Mouse (Mus musculus) forebrain, embryonic 12.5 days (tissue): ENCODE measurements around the gene Aox2. TPM values are rescaled to one million over a fixed set of nuclear protein-coding genes. Genes with fewer than 3 reads are reported as not detected.

Experiments used
- ATAC-seq: fragments of 200-750 bp; cut with Nextera tagmentation; 2 replicates; pipeline ENCODE4 v1.8.0; 2017; ENCODE audit warnings: moderate TSS enrichment; ENCODE audit not compliant: low FRiP score
- H3K27ac ChIP-seq: fragments of 300-500 bp; sonication (generic); 2 replicates; pipeline ENCODE4 v1.5.1; 2016; ENCODE audit warnings: mild to moderate bottlenecking
- H3K27me3 ChIP-seq: fragments of 300-500 bp; sonication (generic); 2 replicates; pipeline ENCODE4 v1.6.1; 2016; ENCODE audit warnings: mild to moderate bottlenecking
- H3K36me3 ChIP-seq: fragments of 300-500 bp; sonication (generic); replicated peaks from 2 replicates; pipeline ENCODE4 v1.6.1; 2016; ENCODE audit warnings: mild to moderate bottlenecking
- H3K4me1 ChIP-seq: fragments of 300-500 bp; sonication (generic); 2 replicates; pipeline ENCODE4 v1.6.1; 2016
- H3K4me2 ChIP-seq: fragments of 300-500 bp; sonication (generic); 2 replicates; pipeline ENCODE4 v1.6.1; 2016; ENCODE audit warnings: mild to moderate bottlenecking, moderate library complexity
- H3K4me3 ChIP-seq: fragments of 300-500 bp; sonication (generic); replicated peaks from 2 replicates; pipeline ENCODE4 v1.5.1; 2016; ENCODE audit warnings: mild to moderate bottlenecking
- H3K9ac ChIP-seq: fragments of 300-500 bp; sonication (generic); 2 replicates; pipeline ENCODE4 v1.6.1; 2016; ENCODE audit warnings: mild to moderate bottlenecking
- H3K9me3 ChIP-seq: fragments of 300-500 bp; sonication (generic); 2 replicates; pipeline ENCODE4 v1.6.1; 2016
- WGBS: fragments of 180-500 bp; shearing (Covaris S2); methylation state at CpG from one replicate; pipeline ENCODE4 v1.1.7; 2016; 5-methylcytosine and 5-hydroxymethylcytosine counted together
- polyA plus RNA-seq: library from polyadenylated mRNA; unstranded; fragments of >200 nt; fragmentation: Nextera tagmentation; extraction: Ambion mirVana; gene quantifications from 2 replicates; pipeline ENCODE4 v1.2.1, GENCODE M21; 2016

Aox2 gene
- polyA plus RNA-seq, 1 experiment from 2014 or later, result 0.09 TPM

GRCm38 (mm10) chr1:58395341-58395740, 117.2 kb downstream of the Aox2 start:
- Histone ChIP-seq H3K4me1 (peaks cover 22% of the 10 kb centered on the region), H3K36me3 (peaks cover 55% of the 10 kb centered on the region), H3K4me2 (no peak overlapping the region), H3K27me3 (no peaks in the 10 kb centered on the region), H3K27ac (no peak overlapping the region), H3K4me3 (no peak overlapping the region), H3K9ac (no peak overlapping the region), H3K9me3 (no peaks in the 10 kb centered on the region)
- ATAC-seq, result no peak
- 85% methylated on average over 3 of the region's 3 CpGs for WGBS

GRCm38 (mm10) chr1:58396179-58396578, 118.1 kb downstream of the Aox2 start:
- 100% methylated on average over 1 of the region's 1 CpGs for WGBS
- Histone ChIP-seq H3K9ac (no peak overlapping the region), H3K27ac (no peak overlapping the region), H3K4me1 (peaks cover 21% of the 10 kb centered on the region), H3K36me3 (peaks cover 63% of the 10 kb centered on the region), H3K27me3 (no peaks in the 10 kb centered on the region), H3K4me3 (no peak overlapping the region), H3K9me3 (no peaks in the 10 kb centered on the region), H3K4me2 (no peak overlapping the region)
- no peak for ATAC-seq

GRCm38 (mm10) chr1:58397731-58398130, 119.6 kb downstream of the Aox2 start:
- 91% methylated on average over 6 of the region's 6 CpGs for WGBS
- ATAC-seq, result no peak
- H3K36me3 ChIP-seq, result peaks cover 78% of the 10 kb centered on the region
- H3K4me2 ChIP-seq, result no peak overlapping the region
- no peak overlapping the region for H3K4me3 ChIP-seq
- no peak overlapping the region for H3K9ac ChIP-seq
- H3K9me3 ChIP-seq, result no peaks in the 10 kb centered on the region
- H3K27me3 ChIP-seq, result no peaks in the 10 kb centered on the region
- H3K27ac ChIP-seq, result no peak overlapping the region
- peaks cover 13% of the 10 kb centered on the region for H3K4me1 ChIP-seq

GRCm38 (mm10) chr1:58401396-58401795, 123.3 kb downstream of the Aox2 start:
- WGBS, result 95% methylated on average over 6 of the region's 6 CpGs
- Histone ChIP-seq H3K4me2 (no peak overlapping the region), H3K27me3 (no peaks in the 10 kb centered on the region), H3K4me3 (no peak overlapping the region), H3K4me1 (no peaks in the 10 kb centered on the region), H3K9ac (no peak overlapping the region), H3K36me3 (peaks cover 91% of the 10 kb centered on the region), H3K27ac (no peak overlapping the region), H3K9me3 (no peaks in the 10 kb centered on the region)
- no peak for ATAC-seq

GRCm38 (mm10) chr1:58403745-58404144, 125.6 kb downstream of the Aox2 start:
- no peak overlapping the region for H3K4me3 ChIP-seq
- H3K9me3 ChIP-seq, result no peaks in the 10 kb centered on the region
- H3K27ac ChIP-seq, result no peak overlapping the region
- no peaks in the 10 kb centered on the region for H3K27me3 ChIP-seq
- no peaks in the 10 kb centered on the region for H3K4me1 ChIP-seq
- no peak overlapping the region for H3K4me2 ChIP-seq
- no peak for ATAC-seq
- 94% methylated on average over 5 of the region's 5 CpGs for WGBS
- H3K9ac ChIP-seq, result no peak overlapping the region
- peaks cover 67% of the 10 kb centered on the region for H3K36me3 ChIP-seq

- Histone ChIP-seq H3K9me3 (no peaks in the 10 kb centered on the region), H3K9ac (no peak overlapping the region), H3K27me3 (no peaks in the 10 kb centered on the region), H3K4me2 (no peak overlapping the region), H3K27ac (no peak overlapping the region), H3K4me1 (no peaks in the 10 kb centered on the region), H3K4me3 (no peak overlapping the region), H3K36me3 (peaks cover 61% of the 10 kb centered on the region)
- ATAC-seq, result no peak
- WGBS, result 95% methylated on average over 7 of the region's 7 CpGs
These were observed 129.2 kb downstream of the Aox2 start for GRCm38 (mm10) chr1:58407321-58407720.

- H3K27ac ChIP-seq, result no peak overlapping the region
- no peak overlapping the region for H3K4me2 ChIP-seq
- no peak for ATAC-seq
- no peak overlapping the region for H3K9ac ChIP-seq
- no peaks in the 10 kb centered on the region for H3K9me3 ChIP-seq
- no peaks in the 10 kb centered on the region for H3K4me1 ChIP-seq
- H3K4me3 ChIP-seq, result no peak overlapping the region
- 78% methylated on average over 6 of the region's 6 CpGs for WGBS
- H3K36me3 ChIP-seq, result peaks cover 61% of the 10 kb centered on the region
- H3K27me3 ChIP-seq, result no peaks in the 10 kb centered on the region
These were observed 130.0 kb downstream of the Aox2 start for GRCm38 (mm10) chr1:58408141-58408540.

GRCm38 (mm10) chr1:58409553-58410197, 131.5 kb downstream of the Aox2 start:
- Histone ChIP-seq H3K27ac (no peak overlapping the region), H3K9me3 (no peaks in the 10 kb centered on the region), H3K4me1 (no peaks in the 10 kb centered on the region), H3K4me2 (no peak overlapping the region), H3K9ac (no peak overlapping the region), H3K36me3 (peaks cover 61% of the 10 kb centered on the region), H3K27me3 (no peaks in the 10 kb centered on the region), H3K4me3 (no peak overlapping the region)
- ATAC-seq, result no peak
- 85% methylated on average over 5 of the region's 5 CpGs for WGBS

GRCm38 (mm10) chr1:58410198-58410588, 132.1 kb downstream of the Aox2 start:
- WGBS, result 92% methylated on average over 3 of the region's 3 CpGs

GRCm38 (mm10) chr1:58410776-58411175, 132.7 kb downstream of the Aox2 start:
- Histone ChIP-seq H3K27ac (no peak overlapping the region), H3K4me3 (no peak overlapping the region)
- WGBS, result 93% methylated on average over 7 of the region's 7 CpGs

More at GRCm38 (mm10) chr1:58410198-58410588, 132.1 kb downstream of the Aox2 start:
- Histone ChIP-seq H3K4me2 (no peak overlapping the region), H3K36me3 (peaks cover 62% of the 10 kb centered on the region), H3K27me3 (no peaks in the 10 kb centered on the region), H3K4me1 (no peaks in the 10 kb centered on the region), H3K4me3 (no peak overlapping the region), H3K9ac (no peak overlapping the region), H3K27ac (no peak overlapping the region), H3K9me3 (no peaks in the 10 kb centered on the region)
- ATAC-seq, result no peak

GRCm38 (mm10) chr1:58415442-58415841, 137.3 kb downstream of the Aox2 start:
- Histone ChIP-seq H3K36me3 (peaks cover 86% of the 10 kb centered on the region), H3K4me2 (no peak overlapping the region), H3K4me3 (no peak overlapping the region), H3K4me1 (no peaks in the 10 kb centered on the region), H3K27me3 (no peaks in the 10 kb centered on the region), H3K9ac (no peak overlapping the region), H3K9me3 (no peaks in the 10 kb centered on the region), H3K27ac (no peak overlapping the region)
- 42% methylated on average over 1 of the region's 1 CpGs for WGBS
- no peak for ATAC-seq

More at GRCm38 (mm10) chr1:58410776-58411175, 132.7 kb downstream of the Aox2 start:
- no peaks in the 10 kb centered on the region for H3K9me3 ChIP-seq
- H3K9ac ChIP-seq, result no peak overlapping the region
- no peaks in the 10 kb centered on the region for H3K27me3 ChIP-seq
- H3K4me2 ChIP-seq, result no peak overlapping the region
- H3K4me1 ChIP-seq, result no peaks in the 10 kb centered on the region
- no peak for ATAC-seq
- peaks cover 61% of the 10 kb centered on the region for H3K36me3 ChIP-seq

GRCm38 (mm10) chr1:58416048-58416447, 137.9 kb downstream of the Aox2 start:
- WGBS, result 89% methylated on average over 2 of the region's 2 CpGs
- Histone ChIP-seq H3K27me3 (no peaks in the 10 kb centered on the region), H3K4me2 (no peak overlapping the region), H3K36me3 (peaks cover 83% of the 10 kb centered on the region), H3K9ac (no peak overlapping the region), H3K9me3 (no peaks in the 10 kb centered on the region), H3K4me3 (no peak overlapping the region), H3K27ac (no peak overlapping the region), H3K4me1 (peaks cover 2% of the 10 kb centered on the region)
- ATAC-seq, result no peak

GRCm38 (mm10) chr1:58420032-58420431, 141.9 kb downstream of the Aox2 start:
- Histone ChIP-seq H3K36me3 (peaks cover 54% of the 10 kb centered on the region), H3K9ac (no peak overlapping the region), H3K27ac (no peak overlapping the region), H3K4me3 (no peak overlapping the region), H3K4me2 (no peak overlapping the region), H3K27me3 (no peaks in the 10 kb centered on the region), H3K4me1 (peaks cover 18% of the 10 kb centered on the region), H3K9me3 (no peaks in the 10 kb centered on the region)
- WGBS, result 91% methylated on average over 10 of the region's 10 CpGs
- no peak for ATAC-seq
